Mouse (Mus musculus) bone marrow, adult 2 months (tissue): ENCODE data around the gene Itgb7.

ENCODE experiments used
- CTCF ChIP-seq: fragments of 200-500 bp; IDR thresholded peaks from 2 replicates; pipeline ENCODE4 v1.5.1; 2011; ENCODE audit warnings: low read length, control low read depth; ENCODE audit not compliant: control insufficient read depth, insufficient read depth
- POLR2A ChIP-seq: fragments of 200-500 bp; IDR thresholded peaks from 2 replicates; pipeline ENCODE4 v1.6.1; 2011; ENCODE audit warnings: low read depth, mild to moderate bottlenecking, control low read depth, low read length, borderline replicate concordance; ENCODE audit not compliant: control insufficient read depth

DNA sequence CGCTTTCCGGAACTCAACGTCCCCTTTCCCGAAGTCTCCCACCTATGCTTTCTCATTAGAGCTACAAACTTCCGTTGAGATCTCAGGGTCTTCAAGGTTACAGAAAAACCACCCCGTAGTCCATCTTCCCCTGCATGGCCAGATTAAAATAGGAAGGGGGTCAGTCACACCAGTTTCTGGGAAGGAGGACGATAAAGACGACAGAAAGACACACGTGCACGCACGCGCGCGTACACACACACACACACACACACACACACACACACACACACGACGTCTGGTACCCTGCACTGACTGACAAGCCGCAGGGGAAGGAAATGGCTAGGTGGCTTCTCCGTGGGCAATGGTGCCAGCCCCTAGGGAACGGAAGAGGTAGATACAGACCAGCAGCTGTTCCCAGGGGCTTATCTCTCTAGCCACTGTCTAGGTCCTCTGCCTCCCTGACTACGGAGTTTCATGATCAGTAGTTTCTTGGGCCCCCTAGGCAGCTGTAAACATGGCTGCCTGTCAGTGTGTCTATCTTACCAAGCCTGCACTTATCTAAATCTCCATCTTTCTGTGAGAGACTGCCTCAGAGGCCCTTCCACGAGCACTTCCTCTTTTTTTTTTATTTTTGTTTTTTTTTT lies 6.6 kb downstream of the Itgb7 start:
- TF ChIP-seq POLR2A: no peak
- no peak for TF ChIP-seq CTCF
